Comparison of ENCODE assay signal across 7 mouse cellular contexts in the genomic region with DNA sequence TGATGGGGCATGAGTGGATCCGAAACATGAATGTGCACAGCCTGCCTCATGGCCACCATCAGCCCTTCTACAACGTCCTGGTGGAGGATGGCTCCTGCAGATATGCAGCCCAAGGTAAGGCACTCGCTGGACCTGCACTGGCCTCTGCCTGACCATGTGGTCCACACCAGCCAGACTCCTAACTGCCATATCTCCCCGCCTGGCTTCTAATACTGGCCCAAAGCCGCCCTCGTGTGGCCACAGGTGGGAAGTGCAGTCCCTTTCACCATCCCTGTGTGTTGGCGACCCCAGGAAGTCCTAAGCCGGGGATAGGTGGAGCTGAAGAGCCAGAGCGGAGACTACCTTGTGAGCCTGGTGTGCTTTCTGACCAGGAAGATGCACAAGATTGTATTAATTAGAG. TPM values are rescaled to one million over a fixed set of nuclear protein-coding genes. Genes with fewer than 3 reads are reported as not detected.
DNase-seq lines count a peak whose midpoint lies in the region; ATAC-seq lines count a peak whose summit lies in the region.

No protein-coding gene starts in this region.

- 0 out of 2 replicates have a peak, but pooled peaks have one; percentile 32 for ATAC-seq in erythroid progenitor cell, adult 5-6 weeks (replicated peaks; ENCODE audit: low FRiP score, poor library complexity, severe bottlenecking)

- peak; percentile 87 for DNase-seq in MN1 (ENCODE audit: low spot score)
- DNase-seq in brain, adult 2 months (ENCODE audit: low read depth, low spot score): peak; percentile 84
- peak; percentile 85 for DNase-seq in heart, postnatal 4 days
- DNase-seq in layer of hippocampus, postnatal 14 days (ENCODE audit: low spot score in 2 of 2): peak; percentile 69 to 71
- peak; percentile 57 to 66 for DNase-seq in lung, postnatal 4 days
- peak; percentile 48 for DNase-seq in skeletal muscle tissue, adult 2 months (ENCODE audit: low read depth, low spot score)

RNA-seq across cellular contexts. Expression of gene Tesc, which starts 25.5 kb away (rescaled TPM):
- not detected in 2 replicates for total RNA-seq in erythroid progenitor cell, adult 5-6 weeks (2015; ENCODE audit: low replicate concordance)
- 0.64 TPM in 1 of 2 replicates, not detected in the other for total RNA-seq in erythroid progenitor cell, adult 5-6 weeks (2017; ENCODE audit: low replicate concordance)
- 10 to 100 TPM; 57.1 to 58.8 TPM for total RNA-seq in heart, postnatal 4 days (2021)
- 10 to 100 TPM; 70.1 to 74.1 TPM for total RNA-seq in layer of hippocampus, postnatal 14 days (2021)

RNA-seq across cellular contexts. Expression of gene Fbxo21, which starts 25.5 kb away (rescaled TPM):
- total RNA-seq in erythroid progenitor cell, adult 5-6 weeks (2015; ENCODE audit: low replicate concordance): 6.3 TPM in 1 of 2 replicates, not detected in the other
- 1.0 and 21.4 TPM in 2 replicates for total RNA-seq in erythroid progenitor cell, adult 5-6 weeks (2017; ENCODE audit: low replicate concordance)
- total RNA-seq in heart, postnatal 4 days (2021): 10 to 100 TPM; 59.3 to 62.4 TPM
- total RNA-seq in layer of hippocampus, postnatal 14 days (2021): 100 to 1,000 TPM; 123 to 135 TPM

Comparison
In these comparisons a context has a peak if more than half of its experiments do, and no peak if none do; other contexts are left out.
1. Peak in every context shown above with its lines: DNase-seq and ATAC-seq.
2. RNA of gene Tesc, which starts 25.5 kb away (total RNA-seq): 70.1 to 74.1 TPM in layer of hippocampus, postnatal 14 days and 57.1 to 58.8 TPM in heart, postnatal 4 days; 0.64 TPM in erythroid progenitor cell, adult 5-6 weeks; every median in the first group is over 10 times any median in the second.